Mouse (Mus musculus) heart, postnatal 36 days (tissue): Measurements from ENCODE around the gene Snd1. TPM values are rescaled to one million over a fixed set of nuclear protein-coding genes. Genes with fewer than 3 reads are reported as not detected.

ENCODE experiments used
- DNase-seq, 2 experiments: peaks; one replicate each; pipeline ENCODE4 v3.0.0; 2021 to 2022
- intact Hi-C: fragments of 180-260 bp; cut with DNase I; formaldehyde crosslinking; loops from one replicate; pipeline ENCODE4 v1.15.1; 2025
- total RNA-seq, 2 experiments: library from RNA; stranded (reverse); gene quantifications; 2 replicates each; pipeline ENCODE4 v1.2.3; 2021

The Snd1 gene
- total RNA-seq, 2 experiments from 2014 or later, result 75.0 to 78.1 TPM

GRCm38 (mm10) chr6:28850326-28850900, 375.5 kb downstream of the Snd1 start:
- intact Hi-C loops, result no loop called here
- no peak for DNase-seq

GRCm38 (mm10) chr6:28852342-28852741, 377.4 kb downstream of the Snd1 start:
- intact Hi-C loops, result no loop called here

GRCm38 (mm10) chr6:28853164-28853563, 378.2 kb downstream of the Snd1 start:
- intact Hi-C loops, result no loop called here
- no peak for DNase-seq

More at GRCm38 (mm10) chr6:28852342-28852741, 377.4 kb downstream of the Snd1 start:
- DNase-seq, result no peak

GRCm38 (mm10) chr6:28853654-28854053, 378.7 kb downstream of the Snd1 start:
- DNase-seq, result no peak
- intact Hi-C loops, result no loop called here

- no peak for DNase-seq
- intact Hi-C loops, result no loop called here
Measured at GRCm38 (mm10) chr6:28854598-28854997, 379.7 kb downstream of the Snd1 start.

GRCm38 (mm10) chr6:28855442-28855841, 380.5 kb downstream of the Snd1 start:
- DNase-seq, result no peak
- intact Hi-C loops, result no loop called here

- intact Hi-C loops, result no loop called here
- DNase-seq, result no peak
Measured at GRCm38 (mm10) chr6:28856789-28857188, 381.9 kb downstream of the Snd1 start.

GRCm38 (mm10) chr6:28857198-28858180, 382.6 kb downstream of the Snd1 start:
- no peak for DNase-seq
- intact Hi-C loops, result no loop called here

- no peak for DNase-seq
- intact Hi-C loops, result no loop called here
Measured at GRCm38 (mm10) chr6:28859094-28859493, 384.2 kb downstream of the Snd1 start.

- no peak for DNase-seq
- intact Hi-C loops, result no loop called here
Measured at GRCm38 (mm10) chr6:28860450-28860849, 385.5 kb downstream of the Snd1 start.

- intact Hi-C loops, result no loop called here
- DNase-seq, result no peak
Measured at GRCm38 (mm10) chr6:28860922-28861321, 386.0 kb downstream of the Snd1 start.

GRCm38 (mm10) chr6:28862304-28862703, 387.4 kb downstream of the Snd1 start:
- no peak for DNase-seq
- intact Hi-C loops, result no loop called here

GRCm38 (mm10) chr6:28864684-28865083, 389.7 kb downstream of the Snd1 start:
- DNase-seq, result no peak
- intact Hi-C loops, result no loop called here

GRCm38 (mm10) chr6:28865112-28865511, 390.2 kb downstream of the Snd1 start:
- intact Hi-C loops, result no loop called here
- no peak for DNase-seq

GRCm38 (mm10) chr6:28866206-28866605, 391.3 kb downstream of the Snd1 start:
- intact Hi-C loops, result no loop called here
- DNase-seq, result no peak

GRCm38 (mm10) chr6:28867516-28868251, 392.7 kb downstream of the Snd1 start:
- intact Hi-C loops, result no loop called here
- DNase-seq, result no peak

- intact Hi-C loops, result no loop called here
- DNase-seq, result no peak
Measured at GRCm38 (mm10) chr6:28871725-28872420, 396.9 kb downstream of the Snd1 start.

GRCm38 (mm10) chr6:28872421-28872795, 397.5 kb downstream of the Snd1 start:
- DNase-seq, result no peak
- intact Hi-C loops, result no loop called here

GRCm38 (mm10) chr6:28874053-28874452, 399.1 kb downstream of the Snd1 start:
- intact Hi-C loops, result no loop called here
- no peak for DNase-seq

- intact Hi-C loops, result no loop called here
Measured at GRCm38 (mm10) chr6:28874759-28875158, 399.8 kb downstream of the Snd1 start.

GRCm38 (mm10) chr6:28875333-28875732, 400.4 kb downstream of the Snd1 start:
- no peak for DNase-seq
- intact Hi-C loops, result no loop called here

More at GRCm38 (mm10) chr6:28874759-28875158, 399.8 kb downstream of the Snd1 start:
- no peak for DNase-seq
